Mouse (Mus musculus): ENCODE results near the gene Exoc2. TPM values are rescaled to one million over a fixed set of nuclear protein-coding genes. Genes with fewer than 3 reads are reported as not detected.

Exoc2 gene
- 100 to 1,000 TPM in 1 of 2 experiments, 10 to 100 TPM in 1; 68.2 to 103 TPM for polyA plus RNA-seq (2017; shearing (Covaris generic))

DNA sequence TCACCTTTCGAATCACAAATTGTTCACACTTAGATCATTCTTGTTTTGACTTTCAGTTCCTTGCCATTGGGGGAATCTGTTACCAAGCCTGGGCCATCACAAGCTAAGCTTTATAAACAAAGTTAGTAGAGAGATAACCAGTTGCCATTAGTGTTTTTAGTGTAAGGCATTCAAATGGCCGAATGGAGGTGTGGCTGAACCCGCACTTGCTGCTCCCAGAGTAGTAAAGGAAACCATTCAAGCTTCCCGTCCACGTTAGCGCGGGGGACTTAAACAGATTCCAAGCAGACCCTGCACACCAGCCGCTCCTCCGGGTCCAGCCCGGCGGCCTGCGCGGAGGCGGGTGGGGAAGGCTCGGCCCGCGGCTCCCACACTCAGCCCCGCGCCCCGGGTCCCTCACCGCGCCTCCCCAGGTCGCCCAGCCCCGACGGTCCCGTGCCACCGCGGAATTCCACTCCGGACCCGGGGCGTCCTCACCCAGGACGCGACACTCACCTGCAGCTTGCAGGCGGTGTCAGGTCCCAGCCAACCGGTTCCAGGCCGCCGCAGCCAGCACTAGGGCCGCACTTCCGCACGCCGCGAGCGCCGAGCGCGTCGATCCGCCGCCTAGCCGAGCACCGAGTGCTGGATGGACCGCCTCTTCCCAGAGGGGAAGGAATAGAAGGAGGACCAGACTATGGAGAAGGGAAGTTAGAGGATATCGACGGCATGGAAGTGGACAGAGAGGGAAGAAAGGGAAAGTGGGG is at the start of gene Exoc2, which contains the start of gene Gm5447:
TSS of gene Exoc2 (minus strand) at position 593 of the 746 bp plus-strand sequence.
TSS of gene Gm5447 (plus strand) at position 704 of the 746 bp plus-strand sequence.
- ATAC-seq, result peak; percentile 80

DNA sequence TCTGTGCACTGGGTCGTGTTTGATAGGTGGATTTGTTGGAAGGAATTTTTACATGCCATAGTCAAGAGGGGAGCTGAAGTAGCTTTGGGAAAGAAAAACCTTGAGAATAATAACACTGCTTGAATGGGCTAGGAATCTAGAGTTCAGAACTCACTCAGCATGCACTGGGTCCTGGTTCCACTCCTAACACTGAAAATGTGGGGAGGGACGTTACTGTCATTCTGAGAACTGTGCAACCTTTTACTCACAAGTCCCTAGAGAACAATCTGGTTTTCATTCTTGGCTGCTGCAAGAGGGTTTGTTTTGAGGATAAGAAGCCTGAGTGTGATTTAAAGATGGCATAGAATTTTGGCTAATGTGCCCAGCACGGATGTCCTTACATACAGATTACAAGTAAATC is 49.8 kb upstream of the Exoc2 start:
- ATAC-seq, result no peak

DNA sequence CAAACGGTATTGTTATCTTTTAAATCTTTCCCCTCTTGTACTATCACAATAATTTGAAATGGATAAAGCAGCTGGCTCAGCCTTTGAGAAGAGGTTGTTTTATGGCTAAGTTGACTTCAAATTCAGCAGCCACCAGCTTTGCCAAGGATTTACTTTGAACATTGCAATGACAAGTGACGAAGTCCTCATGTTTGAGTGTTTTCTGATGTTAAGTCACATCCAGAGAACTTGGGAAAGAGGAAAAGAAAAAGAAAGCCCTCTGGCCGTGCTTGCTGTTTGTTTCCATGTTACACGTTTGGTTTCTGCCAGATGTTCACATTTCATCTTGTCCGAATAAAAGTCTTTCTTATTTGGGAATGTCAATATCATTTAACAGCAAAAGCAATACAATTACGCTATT is 48.0 kb upstream of the Exoc2 start:
- no peak for ATAC-seq

DNA sequence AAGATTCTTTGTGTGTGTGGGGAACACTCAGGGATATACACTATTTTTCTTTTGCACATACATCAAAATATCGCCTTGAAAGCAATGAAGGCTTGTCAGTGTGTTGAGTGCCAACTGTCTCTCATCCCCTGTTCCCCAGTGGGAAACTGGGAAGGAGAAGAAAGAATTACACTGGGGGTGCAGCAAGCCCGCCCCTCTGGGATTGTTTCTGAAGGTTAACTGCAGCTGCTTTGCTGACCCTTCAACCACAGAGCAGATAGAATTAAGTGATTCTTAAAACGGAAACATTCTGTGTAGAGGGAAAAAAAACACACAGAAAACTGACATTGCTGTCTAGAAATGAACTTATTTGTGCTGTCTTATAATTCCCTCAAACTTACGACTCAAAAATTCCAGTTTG is 47.6 kb upstream of the Exoc2 start:
- no peak for ATAC-seq

DNA sequence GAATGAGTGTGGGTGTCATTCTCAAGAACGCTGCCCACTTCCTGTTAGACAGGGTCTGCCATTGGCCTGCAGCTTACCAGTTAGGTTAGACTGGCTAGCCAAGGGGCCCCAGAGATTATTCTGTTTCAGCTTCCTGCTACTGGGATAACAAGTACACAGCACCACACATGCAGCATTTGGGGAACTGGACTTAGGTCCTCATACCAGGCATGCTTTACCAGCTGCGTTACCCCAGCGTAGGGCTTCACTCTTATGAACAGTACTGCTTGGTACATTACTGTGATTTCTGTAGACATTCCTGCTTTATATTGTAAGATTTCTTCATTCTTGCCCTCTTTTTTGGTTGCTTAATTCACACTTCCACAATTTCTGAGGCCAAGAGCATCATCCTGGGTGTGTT is 43.7 kb upstream of the Exoc2 start:
- no peak for ATAC-seq

DNA sequence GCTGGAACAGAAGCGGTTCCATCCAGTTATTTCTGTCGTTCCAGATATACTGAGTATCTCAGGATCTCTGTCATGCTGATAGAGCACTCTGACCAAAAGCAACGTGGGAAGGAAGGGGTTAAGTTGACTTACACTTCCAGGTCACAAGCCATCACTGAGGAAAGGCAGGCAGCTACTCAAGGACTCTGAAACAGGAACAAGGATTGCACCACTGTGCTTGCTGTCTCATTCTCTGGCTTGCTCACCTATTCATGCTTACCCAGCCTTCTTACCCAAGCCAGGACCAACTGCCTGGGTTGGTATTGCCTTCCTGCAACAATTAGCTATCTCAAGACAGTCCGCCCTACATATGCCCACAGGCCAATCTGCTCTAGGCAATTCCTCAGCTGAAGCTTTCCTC is 31.1 kb upstream of the Exoc2 start:
- ATAC-seq, result no peak

DNA sequence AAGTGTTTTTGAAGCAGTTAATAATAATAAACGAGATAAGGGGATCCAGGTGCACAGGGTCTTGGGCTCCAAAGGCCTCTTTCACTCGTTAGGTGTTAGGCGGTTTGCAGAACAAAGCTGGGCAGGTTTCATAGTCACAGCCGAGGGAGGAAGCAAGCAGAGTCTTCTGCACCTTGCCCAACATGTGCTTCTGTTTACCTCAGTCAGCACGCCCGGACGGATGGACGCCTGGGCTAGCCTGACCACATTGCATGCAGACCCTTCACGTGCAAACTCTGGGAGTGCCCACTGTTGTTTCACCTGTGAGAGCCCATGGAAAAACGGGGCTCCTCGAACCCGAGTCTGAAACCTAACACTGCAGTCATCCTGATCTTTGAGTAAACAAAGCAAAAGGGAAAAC is 30.6 kb upstream of the Exoc2 start:
- ATAC-seq, result no peak

DNA sequence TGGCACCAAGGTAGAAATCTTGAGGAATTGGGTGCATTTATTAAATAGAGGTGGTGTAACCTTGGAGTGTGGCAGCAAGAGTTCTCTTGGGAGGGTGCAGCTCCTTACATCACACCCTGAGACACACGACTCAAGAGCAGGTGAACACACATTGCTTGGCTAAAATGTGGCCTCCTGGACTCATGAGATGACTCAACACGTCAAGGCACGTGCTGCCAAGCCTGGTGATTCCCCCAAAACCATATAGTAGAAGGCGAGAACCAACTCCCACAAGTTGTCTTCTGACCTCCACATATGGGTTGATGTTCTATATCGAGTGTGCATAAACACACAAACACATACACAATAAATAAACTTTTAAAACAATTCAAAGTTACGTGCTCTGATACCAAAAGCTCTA is 25.9 kb upstream of the Exoc2 start:
- ATAC-seq, result no peak

DNA sequence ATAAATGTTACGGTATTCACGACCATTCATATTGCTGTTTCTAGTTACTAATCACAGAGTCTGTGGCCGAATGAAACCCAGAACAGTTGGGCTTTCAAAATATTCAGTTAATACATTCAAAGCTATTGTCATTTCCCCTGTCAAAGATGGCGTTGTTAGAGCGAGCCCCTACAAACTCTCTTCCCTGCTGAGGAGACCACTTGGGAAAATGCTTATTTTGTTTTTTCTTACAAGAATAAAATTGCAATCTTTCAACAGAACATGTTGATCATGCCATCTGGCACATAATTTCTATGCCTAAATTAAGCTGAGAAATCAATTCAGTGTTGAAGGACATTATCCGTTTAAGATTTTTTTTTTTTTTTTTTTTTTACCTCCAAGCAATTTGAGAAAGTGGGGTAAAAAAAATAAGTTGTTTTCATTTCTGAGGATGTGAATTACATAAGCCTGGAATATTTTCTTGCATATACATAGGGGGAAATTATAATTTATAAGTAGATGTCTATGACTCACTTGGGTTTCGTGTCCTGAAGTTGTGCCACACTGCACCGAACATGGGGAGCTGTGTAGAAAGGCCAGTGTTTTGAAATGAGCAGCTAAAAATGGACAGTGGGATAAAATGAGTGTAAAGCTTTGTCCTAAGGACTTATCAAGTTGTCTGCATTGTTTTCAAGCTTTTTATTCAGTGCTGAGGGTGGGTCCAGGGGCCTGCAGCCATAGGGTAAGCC is 23.8 kb upstream of the Exoc2 start:
- no peak for ATAC-seq

DNA sequence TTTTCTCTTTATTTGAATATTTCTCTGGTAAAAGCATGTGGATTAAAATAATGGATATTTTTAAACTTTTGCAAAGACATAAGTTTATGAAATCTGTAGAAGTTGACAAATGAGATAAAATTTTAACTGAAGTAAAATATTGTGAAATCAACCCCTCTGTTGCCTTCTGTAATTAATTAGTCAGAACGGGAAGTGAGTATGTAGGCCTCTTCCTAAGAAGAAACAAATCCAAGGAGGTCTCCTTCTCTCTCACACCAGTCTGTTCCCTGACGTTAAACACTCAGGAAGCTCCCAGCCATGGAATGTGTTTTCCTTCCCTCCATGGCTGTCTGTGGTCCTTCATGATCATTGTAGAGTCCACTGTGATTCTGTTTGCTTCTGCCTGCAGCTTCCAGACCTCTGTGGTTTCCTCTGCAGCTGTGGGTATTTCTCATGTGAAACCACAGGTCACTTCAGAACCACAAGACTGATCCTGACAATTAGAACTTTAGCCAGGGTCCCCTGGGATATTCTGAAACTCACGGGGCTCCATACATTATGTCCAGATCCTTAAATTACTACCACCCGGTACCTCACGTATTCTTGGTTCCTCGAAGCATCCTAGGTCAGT is 20.5 kb upstream of the Exoc2 start:
- ATAC-seq, result no peak

DNA sequence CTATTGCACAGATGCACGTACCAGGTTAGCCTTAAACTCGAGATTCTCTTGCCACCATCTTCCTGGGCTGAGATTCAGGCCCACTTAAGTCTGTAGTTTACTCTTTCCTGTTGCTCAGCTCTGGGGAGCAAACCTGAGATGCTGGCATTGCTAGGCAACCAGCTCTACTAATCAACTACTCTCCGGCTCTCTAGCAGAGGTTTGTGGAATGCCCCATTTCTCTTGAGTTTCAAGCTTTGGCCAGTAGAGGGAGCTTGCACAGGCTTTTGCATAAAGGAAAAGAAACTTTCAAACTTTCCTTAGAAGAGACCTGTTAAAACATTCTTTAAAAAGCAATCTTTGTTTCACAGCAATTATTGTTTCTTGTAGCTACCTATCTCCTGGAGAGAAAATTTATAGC is 19.9 kb upstream of the Exoc2 start:
- ATAC-seq, result peak; percentile 94

DNA sequence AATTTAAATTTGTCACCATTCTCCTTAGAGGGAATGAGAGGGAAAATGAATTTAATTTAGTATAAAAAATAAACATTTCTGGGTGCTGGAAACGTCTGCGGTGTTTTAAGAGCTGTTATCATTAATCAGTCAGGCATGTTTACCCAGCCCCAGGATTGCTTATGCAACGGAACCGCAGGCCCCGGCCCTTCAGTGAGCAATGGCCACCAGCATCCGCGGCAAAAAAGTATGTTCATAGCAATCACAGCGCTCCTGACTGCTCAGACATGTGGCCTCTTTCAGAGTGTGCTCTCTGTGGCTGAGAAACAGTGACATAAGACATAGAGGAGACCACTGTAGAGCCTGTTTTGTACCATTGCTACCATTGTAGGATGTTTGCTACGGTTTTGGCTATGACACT is 16.3 kb upstream of the Exoc2 start:
- no peak for ATAC-seq

DNA sequence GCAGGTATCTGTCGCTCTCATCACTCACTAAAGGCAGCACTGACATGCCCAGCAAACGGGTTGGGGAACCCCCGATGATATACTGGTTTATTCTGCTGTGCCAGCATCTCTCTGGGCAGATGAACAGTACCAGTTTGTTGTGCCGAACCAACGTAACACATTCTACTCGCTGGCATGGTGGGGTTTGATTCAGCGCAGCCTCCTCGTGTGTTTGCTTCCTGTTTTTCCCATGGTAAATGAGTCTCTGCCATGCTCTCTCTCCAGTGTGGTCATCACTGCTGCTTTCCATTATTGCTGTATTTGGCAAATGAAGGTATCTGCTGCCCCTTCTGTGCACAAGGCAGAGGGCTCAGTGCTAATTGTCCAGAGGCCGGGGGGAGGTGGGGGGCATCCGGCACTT is 15.8 kb upstream of the Exoc2 start:
- no peak for ATAC-seq

DNA sequence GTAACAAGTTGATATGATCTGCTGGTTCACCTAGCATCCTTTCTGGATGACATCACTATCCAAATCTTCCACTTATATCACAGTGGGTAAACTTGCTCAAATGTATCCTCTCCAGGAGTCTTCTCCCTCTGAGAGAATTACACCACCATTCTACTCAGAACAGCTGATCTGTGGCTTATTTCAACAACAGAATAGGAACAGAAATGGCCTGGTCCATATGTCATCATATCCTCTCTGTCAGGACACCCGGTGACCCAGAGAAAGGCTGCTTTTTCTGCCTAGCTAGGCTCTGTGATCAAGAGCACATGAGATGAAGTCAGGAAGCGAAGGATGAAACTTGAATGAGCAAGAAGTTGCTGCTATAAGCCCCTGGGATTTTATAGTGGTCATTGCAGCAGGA is 13.8 kb upstream of the Exoc2 start:
- ATAC-seq, result no peak

DNA sequence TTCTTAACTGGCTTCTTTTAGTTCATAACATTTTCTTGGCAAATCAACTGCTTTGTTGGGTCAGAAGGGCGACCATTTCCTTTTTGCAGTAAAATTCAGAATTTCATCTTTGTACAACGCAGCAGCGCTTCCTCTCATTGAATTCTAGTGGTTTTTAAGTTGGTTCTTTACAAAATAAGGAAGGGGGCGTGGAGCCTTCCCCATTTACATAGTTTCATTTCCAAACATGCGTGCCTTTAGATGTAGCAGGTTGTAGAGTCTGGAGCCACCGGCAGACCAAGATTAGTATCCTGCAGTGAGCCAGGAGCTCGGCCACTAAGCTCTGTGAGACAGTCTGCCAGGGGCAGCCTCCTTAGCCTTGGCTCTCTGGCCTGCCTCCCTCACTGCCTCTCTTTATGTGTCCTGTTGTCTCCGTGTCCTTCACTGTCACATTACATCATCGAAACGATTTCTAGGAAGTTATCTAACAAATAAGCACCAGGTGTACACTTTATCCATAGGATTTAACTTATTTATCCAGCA is 13.1 kb upstream of the Exoc2 start:
- ATAC-seq, result no peak

DNA sequence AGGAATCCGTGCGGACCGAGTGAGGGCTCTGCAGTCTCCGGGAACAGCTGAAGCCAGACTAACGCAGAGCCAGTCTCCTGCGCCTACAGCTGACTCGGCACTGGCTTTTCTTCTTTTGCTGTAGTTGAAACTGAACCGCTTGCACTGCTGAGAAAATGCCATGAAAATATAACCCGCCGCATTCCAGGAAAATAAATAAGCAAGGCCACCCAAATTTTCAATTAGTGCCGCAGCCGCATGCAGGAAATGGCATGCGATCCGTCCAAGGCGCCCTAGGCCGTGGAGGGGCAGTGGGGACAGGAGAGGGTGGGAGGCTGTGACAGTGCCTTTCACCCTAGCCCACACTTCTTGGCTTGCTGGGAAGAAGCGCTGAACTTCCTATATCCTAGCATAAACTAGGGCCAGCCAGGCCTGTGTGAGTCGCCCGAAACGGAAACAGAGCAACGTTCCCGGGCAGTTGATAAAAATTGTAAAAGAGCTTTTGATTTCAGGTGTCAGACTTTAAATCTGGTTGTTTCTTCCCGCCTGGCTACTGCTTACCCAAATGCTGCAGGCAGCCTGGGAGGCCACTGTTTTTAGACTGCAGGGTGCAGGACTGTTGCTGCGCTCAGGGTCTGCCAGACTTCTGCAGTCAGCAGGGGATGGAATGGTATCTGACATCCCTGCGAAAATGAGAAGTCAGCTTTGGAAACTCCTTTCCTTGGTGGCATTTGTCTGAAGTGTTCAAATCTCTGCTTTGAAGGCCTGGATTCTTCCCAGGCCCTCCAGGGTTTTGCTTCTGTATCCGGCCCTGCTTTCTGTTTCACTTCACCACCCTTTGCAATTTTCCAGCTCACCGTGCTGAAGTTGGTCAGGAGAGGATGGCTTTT is 11.9 kb upstream of the Exoc2 start:
- ATAC-seq, result peak; percentile 43

DNA sequence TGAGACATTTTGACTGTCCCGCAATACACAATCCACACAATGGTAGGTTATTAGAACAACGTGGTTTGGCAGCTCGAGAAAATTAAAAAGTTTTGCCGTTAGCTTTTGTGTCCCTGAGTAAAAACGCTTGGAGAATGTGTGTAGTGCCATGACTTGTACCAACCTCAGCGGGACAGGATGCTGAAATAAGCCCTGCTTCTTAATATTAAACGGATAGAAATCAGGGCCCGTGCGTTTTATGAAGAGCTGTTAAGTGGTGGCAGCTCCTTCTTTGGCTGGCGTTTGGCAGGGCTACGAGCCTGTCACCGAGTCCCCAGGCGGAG is 11.3 kb upstream of the Exoc2 start:
- ATAC-seq, result peak; percentile 13

DNA sequence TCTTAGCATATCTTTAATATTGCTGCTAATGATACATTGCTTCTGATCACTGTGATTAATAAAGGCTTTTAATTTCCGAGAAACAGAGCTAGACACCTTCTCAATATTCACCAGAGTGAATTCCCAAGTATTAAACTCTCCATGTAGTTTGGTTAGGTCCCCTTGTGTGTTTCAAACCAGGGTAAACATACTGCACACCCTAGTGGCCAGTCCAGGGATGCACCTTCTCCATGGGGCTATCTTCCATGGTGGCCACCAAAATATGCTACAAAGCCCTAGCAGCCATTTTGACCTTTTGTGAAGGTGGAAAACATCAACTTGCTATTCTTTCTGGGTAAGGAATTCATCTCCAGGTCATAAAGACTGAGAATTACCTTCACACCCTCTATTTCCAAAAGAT is 7.8 kb upstream of the Exoc2 start:
- peak; percentile 86 for ATAC-seq

DNA sequence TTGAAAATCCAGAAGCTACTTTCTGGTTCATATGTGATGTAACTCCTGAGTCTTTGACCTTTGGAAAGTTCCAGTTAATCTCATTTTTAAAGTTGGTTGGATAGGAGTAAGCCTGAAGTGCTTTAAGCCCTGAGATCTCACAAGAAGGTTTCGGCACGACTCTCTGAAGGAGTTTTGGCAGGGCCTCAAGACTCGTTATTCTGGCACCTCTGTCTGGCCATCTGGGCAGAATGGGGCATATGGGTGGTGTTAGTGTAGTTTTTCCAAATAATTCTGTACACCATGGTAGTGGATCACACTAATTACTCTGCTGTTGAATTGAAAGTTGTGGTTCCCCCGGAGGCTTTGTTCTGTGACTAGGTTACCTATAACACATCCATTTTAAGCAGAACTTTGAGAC is 4.3 kb upstream of the Exoc2 start:
- no peak for ATAC-seq

DNA sequence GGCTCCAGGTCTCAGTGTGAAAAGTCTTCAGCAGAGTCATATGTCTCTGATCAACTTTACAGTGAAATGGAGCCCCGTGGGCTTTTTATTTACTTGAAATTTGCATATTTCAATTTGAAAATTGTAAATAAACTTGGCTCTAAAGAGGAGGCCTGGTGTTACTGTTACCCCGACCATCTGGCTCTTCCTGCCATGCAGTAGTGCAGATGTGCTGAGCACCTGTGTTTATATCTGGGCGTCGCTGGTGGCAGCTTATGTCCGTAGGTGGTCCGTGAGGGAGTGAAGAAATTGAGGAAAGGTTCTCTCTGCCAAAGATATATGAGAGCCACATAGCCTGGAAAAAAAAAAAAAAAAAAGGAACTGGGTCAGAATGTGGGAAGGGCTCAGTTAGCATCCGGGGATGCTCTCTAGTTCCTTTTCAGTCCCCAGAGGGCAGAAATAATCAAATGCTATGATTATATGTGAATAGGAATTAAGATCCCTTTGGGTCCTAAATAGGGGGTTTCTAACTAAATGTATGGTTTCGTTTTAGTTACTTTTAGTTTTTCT is 2.7 kb upstream of the Exoc2 start:
- ATAC-seq, result no peak

DNA sequence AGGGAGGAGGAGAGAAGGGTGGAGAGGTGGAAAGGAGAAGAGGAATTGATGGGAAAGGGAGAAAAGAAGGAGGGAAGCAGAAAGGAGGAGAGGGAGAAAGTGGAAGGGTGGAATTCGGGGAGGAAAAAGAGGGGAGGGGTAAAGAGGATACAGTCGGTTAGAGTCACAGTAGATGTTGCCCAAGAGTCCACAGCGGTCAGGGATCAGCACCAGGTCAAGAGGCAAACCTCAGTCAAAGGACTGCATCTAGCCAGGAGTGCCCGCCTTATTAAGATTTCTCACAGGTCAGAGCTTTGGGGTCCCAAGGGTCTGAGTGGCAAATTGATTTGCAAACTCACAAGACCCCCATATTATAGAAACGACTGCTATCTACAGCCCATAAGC is 346 bp upstream of the Exoc2 start:
- ATAC-seq, result no peak

DNA sequence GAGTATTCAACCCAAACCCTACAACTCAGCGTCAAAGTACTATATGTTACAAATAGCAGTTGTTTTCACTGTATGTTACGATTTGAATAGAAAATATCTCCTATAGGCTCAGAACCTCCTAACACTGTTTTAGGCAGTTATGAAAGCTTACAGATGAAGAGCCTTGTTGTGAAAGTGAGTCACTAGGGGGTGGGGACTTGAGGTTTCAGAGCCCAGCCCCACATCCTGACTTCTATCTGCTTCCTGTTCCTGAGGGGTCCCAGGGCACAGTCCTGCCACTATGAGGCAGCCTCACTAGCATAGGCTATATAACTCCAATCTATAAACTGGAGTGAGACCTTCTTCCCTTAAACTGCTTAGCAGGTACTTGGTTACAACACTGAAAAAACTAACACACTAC is 1.8 kb downstream of the Exoc2 start:
- ATAC-seq, result peak; percentile 84

DNA sequence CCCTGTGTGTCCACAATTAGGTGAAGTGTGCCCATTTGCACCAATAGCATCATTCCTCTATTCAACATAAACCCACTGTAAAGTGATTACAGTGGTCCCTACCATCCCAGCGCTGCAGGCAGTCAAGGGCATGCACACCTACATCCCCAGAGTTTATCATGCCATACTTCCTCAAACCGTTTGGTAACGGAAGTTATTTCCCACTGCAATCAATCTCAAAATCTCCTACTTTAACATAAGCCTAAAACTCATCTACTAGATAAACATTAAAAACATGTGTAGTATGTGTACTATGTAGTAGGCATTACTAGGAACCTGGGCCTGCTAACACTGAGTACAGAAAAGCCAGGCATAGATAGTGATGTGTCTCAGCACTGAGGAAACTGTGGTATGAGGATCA is 2.8 kb downstream of the Exoc2 start:
- no peak for ATAC-seq
